Mouse (Mus musculus) cerebellum, adult 2 months (tissue): ENCODE data around the gene Angptl6. TPM values are rescaled to one million over a fixed set of nuclear protein-coding genes. Genes with fewer than 3 reads are reported as not detected.

Experiments
- DNase-seq, 2 experiments: peaks; one replicate each; pipeline ENCODE4 v3.0.0; 2021
- H3K27ac ChIP-seq: fragments of 200-500 bp; 2 replicates; pipeline ENCODE4 v1.5.1; 2012; ENCODE audit warnings: low read length, control low read depth, inconsistent platforms; ENCODE audit not compliant: insufficient read depth
- H3K27me3 ChIP-seq: fragments of 200-500 bp; 2 replicates; pipeline ENCODE4 v1.6.1; 2012; ENCODE audit warnings: inconsistent platforms, mild to moderate bottlenecking, low read length, moderate library complexity; ENCODE audit not compliant: control insufficient read depth, insufficient read depth
- H3K4me1 ChIP-seq: fragments of 200-500 bp; 2 replicates; pipeline ENCODE4 v1.6.1; 2011; ENCODE audit warnings: low read length; ENCODE audit not compliant: control insufficient read depth, insufficient read depth
- H3K4me3 ChIP-seq: fragments of 200-500 bp; replicated peaks from 2 replicates; pipeline ENCODE3; 2011; ENCODE audit warnings: mild to moderate bottlenecking, low read depth, low read length, control low read depth; ENCODE audit not compliant: insufficient read depth
- CTCF ChIP-seq: fragments of 200-500 bp; IDR thresholded peaks from 2 replicates; pipeline ENCODE4 v1.5.1; 2011; ENCODE audit warnings: low read depth, mild to moderate bottlenecking, control low read depth, low read length, moderate library complexity, borderline replicate concordance; ENCODE audit not compliant: insufficient read depth
- POLR2A ChIP-seq: fragments of 200-500 bp; IDR thresholded peaks from 2 replicates; pipeline ENCODE4 v1.6.1; 2011; ENCODE audit warnings: low read length, control low read depth, borderline replicate concordance; ENCODE audit not compliant: insufficient read depth
- WGBS: fragments of 180-500 bp; shearing (Covaris S2); methylation state at CpG from one replicate; pipeline ENCODE4 v1.1.7; 2018; 5-methylcytosine and 5-hydroxymethylcytosine counted together
- polyA plus RNA-seq: library from polyadenylated mRNA; depleted of rRNA; stranded (reverse); fragments of >200 nt; gene quantifications from 2 replicates; pipeline ENCODE4 v1.2.3, GENCODE M21; 2012

The Angptl6 gene
- polyA plus RNA-seq, 1 experiment, result 11.1 TPM

DNA sequence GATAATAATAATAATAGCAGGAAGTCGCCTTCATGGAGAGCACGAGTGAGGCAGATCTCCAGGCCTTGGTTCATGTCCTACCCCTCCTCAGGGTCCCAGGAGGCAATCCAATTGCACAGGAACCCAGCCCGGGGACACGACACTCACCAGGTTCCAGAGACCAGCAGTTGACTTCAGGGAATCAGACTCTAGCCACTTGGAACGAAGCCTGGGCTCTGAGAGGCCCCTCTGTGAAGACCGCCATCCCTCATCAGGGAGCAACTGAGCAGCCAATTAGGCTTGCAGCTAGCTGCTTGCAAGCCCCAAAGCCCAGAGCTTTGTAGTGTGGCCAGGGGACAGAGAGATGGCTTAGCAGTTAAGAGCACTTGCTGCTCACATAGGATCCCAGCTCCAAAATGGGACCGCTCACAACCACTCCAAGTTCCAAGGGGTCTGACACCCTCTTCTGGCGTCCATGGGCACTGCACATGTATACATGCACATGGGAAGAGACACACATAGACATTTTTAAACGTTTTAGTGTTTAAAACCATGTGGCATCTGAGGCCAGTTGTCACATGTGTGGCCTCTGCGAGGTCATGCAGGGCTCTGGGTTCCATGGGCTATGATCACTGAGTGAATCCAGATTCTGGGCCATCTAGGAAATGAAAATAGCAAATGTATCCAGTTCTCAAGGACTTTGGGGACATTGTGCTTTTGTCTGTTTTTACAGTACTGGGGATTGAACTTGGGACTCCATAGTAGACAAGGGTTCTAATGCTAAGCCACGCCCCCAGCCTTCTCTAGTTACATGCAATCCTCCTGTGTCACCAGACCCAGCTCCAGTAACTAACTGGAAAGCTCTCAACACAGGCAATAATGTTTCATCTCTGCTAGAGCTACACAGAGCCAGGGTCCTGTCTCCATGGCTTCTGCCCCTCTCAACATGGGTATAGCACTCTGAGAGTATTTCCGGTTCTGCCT is 9.0 kb downstream of the Angptl6 start:
- H3K27ac ChIP-seq, result no peak overlapping the region
- no peaks in the 10 kb centered on the region for H3K4me1 ChIP-seq
- no peak for TF ChIP-seq POLR2A
- TF ChIP-seq CTCF, result no peak
- no peak for DNase-seq
- 67% methylated on average over 12 of the region's 12 CpGs for WGBS
- H3K27me3 ChIP-seq, result no peaks in the 10 kb centered on the region
- H3K4me3 ChIP-seq, result no peak overlapping the region

DNA sequence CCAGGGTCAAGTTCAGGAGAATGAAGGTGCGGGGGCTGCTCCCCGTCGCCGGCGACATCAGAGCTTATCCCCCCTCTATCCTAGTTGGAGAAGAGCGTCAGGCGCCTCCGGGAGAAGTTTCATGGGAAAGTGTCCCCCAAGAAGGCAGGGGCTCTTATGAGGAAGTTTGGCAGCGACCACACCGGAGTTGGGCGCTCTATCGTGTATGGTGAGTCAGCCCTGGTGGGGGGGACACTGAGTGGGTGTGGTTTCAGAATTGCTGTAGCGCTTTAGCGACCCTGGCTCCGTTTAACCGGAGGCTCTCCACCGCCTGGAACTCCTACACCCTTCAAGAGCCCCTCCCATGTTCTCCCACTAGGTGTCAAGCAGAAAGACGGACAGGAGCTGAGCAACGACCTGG is 10.3 kb downstream of the Angptl6 start:
- no peak overlapping the region for H3K27ac ChIP-seq
- no peak for TF ChIP-seq CTCF
- TF ChIP-seq POLR2A, result no peak
- H3K4me3 ChIP-seq, result peak overlapping the region; percentile 60
- peak in 1 of 2 experiments; percentile 21 for DNase-seq
- no peaks in the 10 kb centered on the region for H3K4me1 ChIP-seq
- 8% methylated on average over 19 of the region's 19 CpGs for WGBS
- no peaks in the 10 kb centered on the region for H3K27me3 ChIP-seq

DNA sequence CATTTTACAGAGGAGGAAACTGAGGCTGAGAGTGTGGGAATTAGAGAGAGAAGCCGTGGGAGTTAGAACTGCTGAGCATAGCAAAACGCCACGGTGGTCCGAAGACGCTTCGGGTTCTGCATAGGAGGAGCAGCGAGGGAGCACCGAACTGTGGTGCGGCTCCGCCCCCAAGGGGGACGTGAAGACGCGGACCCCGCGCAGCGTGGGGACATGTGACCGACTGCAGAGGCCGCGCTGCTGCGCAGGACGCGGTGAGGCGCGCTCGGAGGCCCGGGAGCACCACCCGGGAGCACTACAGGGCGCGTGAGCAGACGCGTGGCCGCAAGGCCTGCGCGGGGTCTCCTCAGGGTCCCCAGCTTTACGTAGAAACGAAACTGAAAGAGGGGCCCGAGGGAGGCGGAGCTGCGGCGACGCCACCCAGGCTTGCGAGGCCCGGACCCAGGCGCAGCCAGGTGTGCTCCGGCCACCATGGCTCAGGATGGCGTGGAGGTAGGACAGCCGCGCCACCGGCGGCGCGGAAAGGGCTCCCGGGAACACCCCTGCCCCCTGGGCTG is 11.0 kb downstream of the Angptl6 start, which contains the start of gene A230050P20Rik:
Gene A230050P20Rik (plus strand): TSS at position 195 of the 554 bp plus-strand sequence.
- 5% methylated on average over 53 of the region's 53 CpGs for WGBS
- TF ChIP-seq POLR2A (peak; percentile 48; the same call in 1 of the 2 replicates), CTCF (no peak)
- Histone ChIP-seq H3K27ac (no peak within 1 kb of the TSS), H3K4me1 (no peaks in the 10 kb centered on the region), H3K27me3 (no peaks in the 10 kb centered on the region), H3K4me3 (peak within 1 kb of the TSS; percentile 60)
- DNase-seq, result peak; percentile 73 to 75

DNA sequence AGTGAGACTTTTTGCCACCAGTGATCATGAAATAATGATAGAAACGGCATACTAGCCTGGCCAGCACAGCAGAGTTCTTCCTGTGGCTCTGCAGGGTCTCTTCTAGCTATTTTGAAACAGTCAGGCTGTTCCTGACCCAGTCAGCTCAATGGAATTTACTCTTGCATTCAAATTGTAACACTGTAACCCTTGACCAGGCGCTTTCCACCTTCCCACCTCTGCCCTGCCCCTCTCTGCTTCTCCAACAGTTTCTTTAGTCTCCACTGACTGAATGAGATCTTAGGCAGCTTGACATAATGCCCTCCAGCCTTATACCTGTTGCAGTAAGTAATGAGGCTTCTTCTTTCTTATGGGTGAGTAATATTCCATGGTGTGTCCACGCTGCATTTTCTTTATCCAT is 12.6 kb downstream of the Angptl6 start:
- Histone ChIP-seq H3K4me1 (no peaks in the 10 kb centered on the region), H3K27me3 (no peaks in the 10 kb centered on the region), H3K4me3 (no peak overlapping the region), H3K27ac (no peak overlapping the region)
- DNase-seq, result no peak
- WGBS, result 57% methylated on average over 3 of the region's 3 CpGs
- no peak for TF ChIP-seq CTCF
- TF ChIP-seq POLR2A, result no peak

DNA sequence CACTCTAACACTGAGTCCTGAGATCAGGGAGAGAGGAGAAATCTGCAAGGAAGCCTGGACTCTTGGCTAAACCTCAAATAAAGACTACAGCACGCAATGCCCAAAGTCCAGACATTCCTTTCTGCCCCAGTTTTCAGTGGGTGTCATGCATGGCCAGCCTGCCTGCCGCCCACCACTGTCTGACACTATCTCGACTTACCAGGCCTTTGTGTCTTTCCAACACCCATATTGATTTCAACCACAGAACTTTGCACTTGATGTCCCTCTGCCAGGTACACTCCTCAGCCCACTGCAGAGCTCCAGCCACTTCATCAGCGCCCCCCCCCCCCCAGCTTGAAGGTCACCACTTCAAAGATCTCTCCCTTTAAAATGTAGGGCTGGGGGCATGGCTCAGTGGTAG is 17.3 kb downstream of the Angptl6 start:
- Histone ChIP-seq H3K4me3 (no peak overlapping the region), H3K27ac (no peak overlapping the region), H3K4me1 (no peaks in the 10 kb centered on the region), H3K27me3 (no peaks in the 10 kb centered on the region)
- DNase-seq, result no peak
- TF ChIP-seq CTCF (no peak), POLR2A (no peak)
- WGBS, result 64% methylated on average over 4 of the region's 4 CpGs

DNA sequence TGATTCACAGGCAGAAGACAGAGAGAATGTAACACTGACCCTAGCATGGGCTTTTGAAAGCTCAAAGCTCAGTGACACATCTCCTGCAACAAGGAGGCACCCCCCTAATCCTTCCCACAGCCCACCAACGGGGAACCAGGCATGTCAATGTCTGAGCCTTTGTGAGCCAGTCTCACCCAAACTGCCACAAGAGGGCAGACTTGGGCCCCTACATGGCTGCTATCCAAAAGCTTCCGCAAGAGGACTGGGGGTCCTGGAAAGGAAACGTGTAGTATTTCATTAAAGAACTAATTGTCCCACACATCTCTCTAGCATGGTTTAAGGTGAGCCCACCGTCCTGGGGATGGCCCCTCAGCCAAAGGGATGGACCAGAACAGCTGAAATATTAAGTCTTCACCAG is 17.7 kb downstream of the Angptl6 start:
- TF ChIP-seq CTCF (0 out of 2 replicates have a peak, but pooled peaks have one; percentile 20), POLR2A (no peak)
- peak in 1 of 2 experiments; percentile 15 for DNase-seq
- no peaks in the 10 kb centered on the region for H3K4me1 ChIP-seq
- no peaks in the 10 kb centered on the region; the same call in 1 of the 2 replicates for H3K27me3 ChIP-seq
- no peak overlapping the region for H3K4me3 ChIP-seq
- 6% methylated on average over 4 of the region's 4 CpGs for WGBS
- no peak overlapping the region for H3K27ac ChIP-seq

DNA sequence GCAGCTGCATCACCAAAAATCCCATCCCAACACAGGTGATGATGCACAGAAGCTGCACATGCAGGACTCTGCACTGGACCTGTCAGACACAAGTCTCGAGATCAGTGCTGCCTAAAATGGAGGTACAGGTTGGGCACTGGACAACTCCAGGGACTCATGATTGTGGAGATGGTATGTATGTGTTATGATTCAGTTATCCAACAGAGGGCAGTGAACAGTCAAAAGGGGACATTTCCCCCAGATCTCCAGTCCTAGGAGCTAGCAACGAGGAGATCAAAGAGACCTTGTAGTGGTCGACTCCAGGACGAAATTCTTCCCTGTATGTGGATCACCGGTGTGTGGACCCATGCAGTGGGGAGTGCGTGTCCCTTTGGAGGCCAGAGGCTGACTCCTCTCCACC is 19.6 kb downstream of the Angptl6 start:
- WGBS, result 40% methylated on average over 6 of the region's 6 CpGs
- H3K4me3 ChIP-seq, result no peak overlapping the region
- no peaks in the 10 kb centered on the region for H3K4me1 ChIP-seq
- no peaks in the 10 kb centered on the region; the same call in 1 of the 2 replicates for H3K27me3 ChIP-seq
- DNase-seq, result no peak
- H3K27ac ChIP-seq, result no peak overlapping the region
- TF ChIP-seq CTCF, result no peak
- no peak for TF ChIP-seq POLR2A
